Mouse (Mus musculus): ENCODE data around the gene Osbpl10.

Osbpl10 gene

GRCm38 (mm10) chr9:115163031-115163430 lies 184.7 kb downstream of the Osbpl10 start:
- DNase-seq (ENCODE audit: low spot score): peak; percentile 18

GRCm38 (mm10) chr9:115163693-115164092 lies 185.3 kb downstream of the Osbpl10 start:
- no peak for DNase-seq (ENCODE audit: low spot score)

- DNase-seq (ENCODE audit: low spot score): no peak
These were observed 186.0 kb downstream of the Osbpl10 start for GRCm38 (mm10) chr9:115164351-115164750.

GRCm38 (mm10) chr9:115165996-115166395 lies 187.6 kb downstream of the Osbpl10 start:
- no peak for DNase-seq (ENCODE audit: low spot score)

GRCm38 (mm10) chr9:115169591-115169990 lies 191.2 kb downstream of the Osbpl10 start:
- DNase-seq (ENCODE audit: low spot score): no peak

- no peak for DNase-seq (ENCODE audit: low spot score)
These were observed 193.7 kb downstream of the Osbpl10 start for GRCm38 (mm10) chr9:115172096-115172495.

- no peak for DNase-seq (ENCODE audit: low spot score)
These were observed 200.8 kb downstream of the Osbpl10 start for GRCm38 (mm10) chr9:115179154-115179553.

- no peak for DNase-seq (ENCODE audit: low spot score)
These were observed 201.6 kb downstream of the Osbpl10 start for GRCm38 (mm10) chr9:115179935-115180334.

GRCm38 (mm10) chr9:115186402-115186801 lies 208.0 kb downstream of the Osbpl10 start:
- no peak for DNase-seq (ENCODE audit: low spot score)

- DNase-seq (ENCODE audit: low spot score): no peak
These were observed 212.1 kb downstream of the Osbpl10 start for GRCm38 (mm10) chr9:115190376-115190942.

- no peak for DNase-seq (ENCODE audit: low spot score)
These were observed 214.5 kb downstream of the Osbpl10 start for GRCm38 (mm10) chr9:115192890-115193289.

- DNase-seq (ENCODE audit: low spot score): no peak
These were observed 218.7 kb downstream of the Osbpl10 start for GRCm38 (mm10) chr9:115197082-115197481.

GRCm38 (mm10) chr9:115200166-115200862 lies 221.9 kb downstream of the Osbpl10 start:
- no peak for DNase-seq (ENCODE audit: low spot score)

- no peak for DNase-seq (ENCODE audit: low spot score)
These were observed 222.9 kb downstream of the Osbpl10 start for GRCm38 (mm10) chr9:115201264-115201663.

- no peak for DNase-seq (ENCODE audit: low spot score)
These were observed 224.8 kb downstream of the Osbpl10 start for GRCm38 (mm10) chr9:115203136-115203535.

- peak; percentile 53 for DNase-seq (ENCODE audit: low spot score)
These were observed 227.1 kb downstream of the Osbpl10 start for GRCm38 (mm10) chr9:115205491-115205890.

- DNase-seq (ENCODE audit: low spot score): peak; percentile 19
These were observed 227.8 kb downstream of the Osbpl10 start for GRCm38 (mm10) chr9:115206219-115206618.

- DNase-seq (ENCODE audit: low spot score): no peak
These were observed 231.4 kb downstream of the Osbpl10 start for GRCm38 (mm10) chr9:115209737-115210136.

GRCm38 (mm10) chr9:115210535-115210934 lies 232.2 kb downstream of the Osbpl10 start:
- no peak for DNase-seq (ENCODE audit: low spot score)

- DNase-seq (ENCODE audit: low spot score): no peak
These were observed 235.4 kb downstream of the Osbpl10 start for GRCm38 (mm10) chr9:115213755-115214264.

GRCm38 (mm10) chr9:115214572-115215571 lies 236.5 kb downstream of the Osbpl10 start:
- no peak for DNase-seq (ENCODE audit: low spot score)
